Mouse (Mus musculus) T-cell, adult 2 months (primary cell): Measurements from ENCODE around the gene Uckl1.

Experiments
- DNase-seq: peaks from one replicate; pipeline ENCODE4 v3.0.0; 2022; ENCODE audit warnings: low spot score

Gene Uckl1

DNA sequence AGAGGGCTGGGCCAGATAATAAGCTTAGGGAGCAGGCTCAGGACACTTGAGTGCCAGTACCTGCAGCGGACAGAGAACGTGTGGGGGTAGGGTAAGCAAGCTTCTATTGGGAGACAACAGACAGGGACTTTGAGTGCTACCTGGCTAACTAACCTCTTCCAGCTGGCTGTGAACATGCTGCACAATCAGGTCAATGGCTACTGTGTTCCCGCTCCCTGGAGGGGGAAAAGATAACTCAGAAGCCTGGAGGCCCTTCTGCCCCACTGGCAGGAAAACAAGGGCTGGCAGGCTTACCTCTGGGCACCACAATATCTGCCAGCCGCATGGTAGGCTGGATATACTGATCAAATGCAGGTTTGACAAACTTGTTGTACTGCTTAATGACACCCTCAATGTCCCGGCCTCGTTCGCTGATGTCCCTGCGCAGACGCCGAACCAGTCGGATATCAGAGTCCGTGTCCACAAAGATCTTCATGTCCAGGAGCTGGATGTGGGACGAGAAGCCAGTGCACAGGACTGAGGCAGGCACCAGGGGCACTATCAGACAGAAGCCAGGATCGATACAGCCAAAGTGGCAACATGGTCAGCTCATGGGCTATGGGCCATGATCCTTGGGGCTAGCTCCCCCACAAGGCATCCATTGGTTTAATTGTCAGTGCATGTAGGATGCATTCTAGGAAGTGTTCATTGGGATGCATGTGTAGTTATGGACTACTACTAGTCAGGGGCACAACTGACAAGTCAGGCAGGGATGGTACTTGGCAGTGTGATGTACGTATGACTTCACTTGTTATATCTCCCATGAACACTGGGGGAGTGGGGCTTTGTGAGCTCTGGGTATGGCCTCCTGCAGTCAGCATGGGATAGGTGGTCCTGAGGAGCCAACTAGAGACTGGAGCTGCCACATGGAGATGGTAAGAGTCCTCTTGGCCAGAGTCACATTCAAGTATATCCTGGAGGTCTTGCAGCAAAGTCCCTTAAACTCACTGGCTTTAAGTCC is 11.5 kb downstream of the Uckl1 start:
- DNase-seq, result no peak

- no peak for DNase-seq
Measured at GRCm38 (mm10) chr2:181571941-181572670, 12.6 kb downstream of the Uckl1 start.

DNA sequence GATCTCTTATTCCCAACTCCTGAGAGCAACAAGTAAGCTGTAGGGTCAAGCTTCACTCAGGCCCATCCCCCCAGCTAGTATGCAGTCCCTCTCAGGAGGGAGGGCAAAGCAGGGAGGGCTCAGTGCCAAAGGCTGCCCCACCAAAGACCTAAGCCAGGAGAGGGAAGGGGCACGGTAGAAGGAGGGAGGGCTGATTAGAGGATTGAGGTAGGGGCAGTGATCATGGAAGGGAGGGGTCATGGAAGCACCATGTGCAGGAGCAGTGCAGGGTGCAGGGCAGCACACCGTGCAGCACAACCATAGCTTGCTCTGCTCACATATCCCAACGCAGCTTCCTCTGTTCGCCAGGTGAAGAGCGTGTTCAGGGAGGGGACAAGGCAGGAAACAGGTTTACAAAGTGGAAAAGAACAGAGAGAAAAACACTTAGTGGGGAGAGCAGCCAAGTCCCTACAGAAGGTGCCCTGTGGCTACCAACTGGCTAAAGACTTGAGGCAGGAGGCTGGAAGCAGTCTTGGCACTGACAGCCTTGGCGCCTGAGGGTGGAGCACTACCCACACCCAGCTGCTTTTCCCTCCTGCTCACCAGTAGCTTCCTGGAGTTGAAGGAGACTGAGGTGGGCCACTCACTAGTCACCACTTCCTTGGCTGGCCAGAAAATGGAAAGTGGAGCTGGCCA is 13.6 kb downstream of the Uckl1 start:
- no peak for DNase-seq

- DNase-seq, result no peak
Measured at GRCm38 (mm10) chr2:181570375-181570774, 14.3 kb downstream of the Uckl1 start.

DNA sequence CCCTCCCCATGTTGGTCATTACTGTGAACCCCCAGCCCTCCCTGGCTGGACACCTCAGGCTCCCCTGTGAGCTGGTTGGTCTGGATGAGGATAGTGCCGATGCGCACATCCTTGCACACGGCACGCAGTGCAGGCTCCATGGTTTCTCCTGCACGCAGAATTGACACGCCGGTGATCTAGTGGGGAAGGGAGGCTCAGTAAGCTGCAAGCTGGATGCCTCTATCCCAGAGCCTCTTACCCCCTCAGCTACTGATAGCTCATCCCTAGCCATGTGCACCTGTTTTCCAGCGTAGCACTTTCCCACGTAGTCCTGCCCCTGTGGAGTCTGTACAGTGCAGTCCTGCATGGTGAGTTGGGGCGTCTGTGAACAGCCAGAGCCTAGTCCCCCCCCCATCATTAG is 14.8 kb downstream of the Uckl1 start:
- no peak for DNase-seq

GRCm38 (mm10) chr2:181568272-181569008 is 16.3 kb downstream of the Uckl1 start:
- peak; percentile 41 for DNase-seq

DNA sequence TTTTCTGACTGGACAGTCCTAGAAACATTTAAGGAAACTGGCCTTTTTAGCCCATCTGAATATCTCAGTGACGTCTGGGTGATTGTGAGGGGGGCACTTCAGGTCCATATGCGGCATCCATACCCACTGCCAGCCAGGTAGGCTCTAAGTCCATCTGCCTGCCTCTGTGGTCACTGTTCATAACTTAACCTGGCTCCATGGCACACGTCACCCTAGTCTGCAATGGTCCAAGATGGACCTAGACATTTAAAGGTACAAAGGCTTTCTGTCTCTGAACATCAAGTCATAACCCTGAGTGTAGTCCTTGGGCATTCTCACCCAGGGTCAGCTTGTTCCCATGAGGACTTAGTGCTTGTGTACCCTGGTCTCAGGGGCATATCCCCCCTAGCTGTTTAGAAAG is 17.4 kb downstream of the Uckl1 start:
- no peak for DNase-seq

DNA sequence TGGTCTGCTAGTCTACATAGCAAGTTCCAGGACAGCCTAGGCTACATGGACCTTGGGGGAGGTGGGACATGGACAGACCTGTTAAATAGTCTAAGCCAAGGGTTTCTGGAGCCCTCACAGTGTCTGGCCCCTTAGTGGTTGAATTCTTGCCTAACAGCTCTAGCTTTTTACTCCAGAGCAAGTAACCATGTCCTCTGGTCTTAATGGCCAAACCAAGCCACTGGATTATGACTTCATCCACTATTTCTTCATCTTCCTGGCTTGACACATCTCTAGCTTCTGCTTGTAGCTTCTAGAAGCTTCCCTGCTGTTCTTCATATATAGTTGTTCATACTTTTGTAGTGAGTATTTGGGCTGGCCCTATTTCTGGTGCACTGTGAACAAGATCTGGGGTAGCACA is 30.9 kb downstream of the Uckl1 start:
- DNase-seq, result no peak

GRCm38 (mm10) chr2:181550233-181550632 is 34.5 kb downstream of the Uckl1 start:
- no peak for DNase-seq

DNA sequence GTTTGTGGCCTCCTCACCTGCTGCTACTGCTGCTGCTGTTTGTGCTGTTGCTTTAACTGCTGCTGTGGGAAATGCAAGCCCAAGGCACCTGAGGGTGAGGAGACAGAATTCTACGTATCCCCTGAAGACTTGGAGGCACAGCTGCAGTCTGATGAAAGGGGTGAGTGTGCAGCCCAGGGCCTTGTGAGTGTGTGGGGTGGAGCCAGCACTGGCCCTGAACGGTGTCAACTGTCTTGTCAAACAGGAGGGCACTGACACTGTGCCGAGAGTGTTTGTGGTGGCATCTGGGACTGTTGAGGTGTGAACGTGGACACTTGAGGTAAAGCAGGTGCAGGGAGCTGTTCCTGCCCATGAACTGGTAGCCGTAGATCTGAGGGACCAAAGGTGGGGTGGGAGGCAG is 36.0 kb downstream of the Uckl1 start:
- DNase-seq, result no peak

- DNase-seq, result no peak
Measured at GRCm38 (mm10) chr2:181548227-181548626, 36.5 kb downstream of the Uckl1 start.

DNA sequence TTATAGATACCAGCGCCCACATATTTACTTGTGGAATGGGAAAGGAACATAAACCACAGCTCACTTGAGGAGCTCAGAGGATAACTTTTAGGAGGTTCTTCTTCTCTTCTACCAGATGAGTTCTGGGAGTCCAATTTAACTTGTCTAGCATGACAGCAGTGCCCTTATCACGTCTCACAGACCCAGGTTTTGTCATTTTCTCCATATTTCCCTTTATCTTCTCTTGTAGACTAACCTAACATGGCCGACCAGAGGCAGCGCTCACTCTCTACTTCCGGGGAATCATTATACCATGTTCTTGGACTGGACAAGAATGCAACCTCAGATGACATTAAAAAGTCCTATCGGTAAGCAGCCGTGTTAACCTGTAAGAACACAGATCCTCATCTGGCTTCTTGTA is 38.5 kb downstream of the Uckl1 start:
- no peak for DNase-seq

- DNase-seq, result no peak
Measured at GRCm38 (mm10) chr2:181541761-181542380, 42.8 kb downstream of the Uckl1 start.

DNA sequence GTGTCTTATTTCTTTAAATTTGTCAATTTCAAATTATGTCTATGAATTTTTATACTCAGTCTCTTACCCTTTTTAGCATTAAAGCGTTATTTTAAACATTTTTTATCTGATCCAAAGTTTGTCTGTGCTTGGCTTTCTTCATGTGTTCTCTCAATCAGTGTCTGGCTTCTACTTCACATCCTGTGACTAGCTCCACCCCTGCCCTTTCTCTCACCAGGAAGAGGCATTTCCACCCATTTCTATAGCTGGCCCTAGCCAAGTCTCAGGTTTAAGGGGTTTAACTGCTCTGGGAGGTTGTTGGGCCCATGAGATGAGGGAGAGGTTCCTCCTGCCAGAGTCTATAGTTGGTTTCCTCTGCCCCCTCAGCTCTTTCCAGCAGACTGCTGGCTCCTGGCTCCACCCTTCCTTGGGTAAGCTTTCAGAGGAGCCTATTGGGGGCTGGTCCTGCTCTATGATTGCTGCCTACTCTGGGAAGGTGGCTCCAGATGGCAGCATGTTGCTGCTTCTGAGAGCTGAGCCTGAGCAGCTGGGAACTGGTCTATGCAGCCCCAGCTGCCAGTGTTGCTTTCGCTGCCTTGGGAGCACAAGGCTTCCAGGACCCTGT is 47.1 kb downstream of the Uckl1 start:
- DNase-seq, result peak; percentile 15

GRCm38 (mm10) chr2:181536410-181536809 is 48.3 kb downstream of the Uckl1 start:
- no peak for DNase-seq

DNA sequence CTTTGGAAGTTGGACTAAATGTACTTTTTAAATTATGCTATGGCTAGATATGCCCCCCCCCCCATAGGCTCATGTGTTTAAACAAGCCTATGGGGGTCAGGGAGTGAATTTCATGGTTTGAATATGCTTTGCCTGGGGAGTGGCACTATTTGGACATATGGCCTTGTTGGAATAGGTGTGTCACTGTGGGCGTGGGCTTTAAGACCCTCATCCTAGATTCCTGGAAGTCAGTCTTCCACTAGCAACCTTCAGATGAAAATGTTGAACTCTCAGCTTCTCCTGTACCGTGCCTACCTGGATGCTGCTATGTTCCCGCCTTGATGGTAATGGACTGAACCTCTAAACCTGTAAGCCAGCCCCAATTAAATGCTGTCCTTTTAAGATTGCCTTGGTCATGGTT is 52.1 kb downstream of the Uckl1 start:
- no peak for DNase-seq

DNA sequence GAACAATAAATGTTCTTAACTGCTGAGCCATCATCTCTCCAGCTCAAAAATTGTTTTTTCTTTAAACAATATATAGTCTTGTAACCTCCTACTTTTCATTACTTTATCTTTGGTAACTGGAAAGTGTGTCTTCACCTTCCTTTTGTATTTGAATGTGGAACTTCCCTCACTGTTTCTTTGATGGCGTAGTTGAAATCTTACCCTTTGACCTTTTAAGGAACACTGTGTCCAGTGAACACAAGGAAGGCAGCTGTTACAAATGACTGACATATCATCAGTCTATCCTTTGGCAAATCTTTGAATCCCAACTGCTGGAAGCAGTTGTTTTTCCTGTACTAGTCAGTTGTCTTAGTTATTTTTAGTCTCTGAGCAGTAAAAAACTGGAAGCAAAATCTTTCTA is 55.6 kb downstream of the Uckl1 start:
- DNase-seq, result no peak

- DNase-seq, result no peak
Measured at GRCm38 (mm10) chr2:181525526-181525925, 59.2 kb downstream of the Uckl1 start.

DNA sequence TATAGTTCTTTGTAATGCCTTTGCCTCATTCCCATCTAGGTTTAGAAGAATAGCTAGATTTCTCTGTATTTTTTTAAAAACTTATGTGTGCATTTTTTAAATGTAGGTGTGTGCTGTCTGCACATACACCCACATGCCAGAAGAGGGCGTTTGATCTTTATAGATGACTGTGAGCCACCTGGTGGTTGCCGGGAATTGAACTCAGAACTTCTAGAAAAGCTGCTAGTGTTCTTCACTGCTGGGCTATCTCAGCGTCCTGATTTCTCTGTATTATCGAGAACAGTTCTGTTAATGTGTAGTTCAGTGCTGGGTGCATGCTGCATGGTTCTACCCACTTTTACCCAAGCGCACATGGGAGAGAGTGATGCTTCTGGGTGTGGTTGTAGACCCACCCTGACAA is 61.9 kb downstream of the Uckl1 start:
- DNase-seq, result peak; percentile 57

DNA sequence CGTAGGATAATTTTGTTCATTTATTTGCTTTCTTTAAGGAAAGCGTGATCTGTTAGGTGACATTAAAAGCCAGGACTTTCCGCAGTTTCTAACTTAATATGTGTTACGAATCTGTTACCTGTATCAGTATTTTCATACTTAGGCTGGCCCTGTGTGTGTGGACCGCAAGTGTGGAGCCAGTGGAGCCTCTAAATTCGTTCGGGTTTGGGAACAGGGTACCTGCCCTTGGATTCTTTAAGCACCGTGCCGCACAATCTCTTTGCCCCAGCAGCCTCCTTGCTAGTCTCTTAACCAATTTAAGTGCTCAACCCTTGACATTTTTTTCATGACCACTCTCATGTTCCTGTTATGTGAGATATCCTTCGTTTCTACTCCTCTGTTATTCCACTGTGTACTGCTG is 63.2 kb downstream of the Uckl1 start:
- DNase-seq, result no peak

GRCm38 (mm10) chr2:181520936-181521227 is 63.8 kb downstream of the Uckl1 start:
- no peak for DNase-seq
